Mouse (Mus musculus): ENCODE data around the gene Cpa2.

GRCm38 (mm10) chr6:30538800-30539199, 2.6 kb upstream of the Cpa2 start:
- TF ChIP-seq CTCF (IDR thresholded peaks at IDR 0.05 in 2 of 3, conservative IDR thresholded peaks at IDR 0.05 in 1 of 3; ENCODE audit: control insufficient read depth in 1 of 3, insufficient read depth in 1 of 3, low read depth in 2 of 3, low read length in 3 of 3, poor library complexity in 1 of 3, severe bottlenecking in 1 of 3) (no peak), EP300 (IDR thresholded peaks at IDR 0.05; ENCODE audit: low read depth in 1 of 2, low read length in 2 of 2) (no peak), TCF12 (IDR thresholded peaks at IDR 0.05; ENCODE audit: low read depth, low read length) (no peak)
